Mouse (Mus musculus) adrenal gland, adult (tissue): Measurements from ENCODE around the gene Pacs1.
"Not testable (repeated sequence)": the region's sequence is repeated elsewhere in the genome, so short reads cannot be mapped to it uniquely, and the experiment has no call there.

Experiments
- DNase-seq, 2 experiments: peaks; one replicate each; pipeline ENCODE4 v3.0.0; 2022 to 2023; ENCODE audit warnings: low spot score in 1 of 2; ENCODE audit not compliant: inconsistent age in 2 of 2

The Pacs1 gene

DNA sequence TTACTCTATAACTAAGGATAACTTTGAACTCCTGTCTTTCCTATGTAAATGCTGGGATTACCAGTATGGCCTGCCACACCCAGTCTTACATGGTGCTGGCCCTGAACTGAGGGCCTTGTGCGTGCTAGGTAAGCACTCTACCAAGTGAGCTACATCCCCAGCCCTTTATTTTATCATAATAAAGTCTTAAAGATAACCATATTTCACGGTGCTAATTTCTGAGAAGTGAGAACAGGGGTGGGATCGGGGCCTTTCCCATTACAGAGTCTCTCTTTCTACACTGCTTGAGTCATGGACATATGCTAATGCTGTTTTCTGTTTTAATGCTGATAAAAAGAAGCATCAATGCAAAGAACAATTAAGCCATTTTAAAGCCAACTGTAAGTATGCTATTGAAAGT lies 4.0 kb downstream of the Pacs1 start:
- no peak for DNase-seq

DNA sequence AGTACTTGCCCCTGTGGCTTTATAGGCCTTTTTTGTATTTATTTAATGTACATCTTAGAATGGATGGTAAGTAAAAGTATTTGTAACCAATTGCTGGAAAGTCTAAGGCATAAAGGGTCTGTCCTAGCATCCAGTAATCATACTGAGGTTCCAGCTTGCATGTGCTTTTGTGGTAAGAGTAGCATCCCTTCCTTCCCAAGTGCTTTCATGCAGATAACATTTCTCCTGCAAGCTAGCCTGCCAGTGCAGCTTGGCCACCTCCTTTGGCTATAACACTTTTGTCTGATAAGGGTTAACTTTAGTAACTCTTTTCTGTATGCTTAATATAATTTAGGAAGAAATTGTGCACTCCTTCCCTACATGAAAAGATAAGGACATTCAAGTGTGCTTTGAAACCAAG lies 4.9 kb downstream of the Pacs1 start:
- no peak for DNase-seq

DNA sequence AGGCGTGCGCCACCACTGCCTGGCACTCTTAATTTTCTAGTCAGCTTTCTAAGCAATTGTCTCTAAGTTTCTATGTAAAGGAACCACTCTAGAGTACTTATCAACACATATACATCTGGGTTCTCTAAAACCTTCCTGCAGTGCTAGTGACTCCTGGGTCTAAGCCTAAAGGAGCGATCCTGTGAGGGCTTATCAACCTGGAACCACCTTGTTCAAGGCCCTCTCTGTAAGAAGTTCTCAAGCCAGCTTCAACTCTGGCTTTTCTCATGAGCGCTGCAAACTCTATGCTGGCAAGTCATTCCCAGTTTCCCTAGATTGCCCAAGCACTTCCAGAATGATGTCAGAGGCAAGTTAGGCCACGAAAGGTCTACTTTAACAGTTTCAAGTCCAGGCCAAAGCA lies 5.9 kb downstream of the Pacs1 start:
- peak in 1 of 2 experiments; percentile 42 for DNase-seq

DNA sequence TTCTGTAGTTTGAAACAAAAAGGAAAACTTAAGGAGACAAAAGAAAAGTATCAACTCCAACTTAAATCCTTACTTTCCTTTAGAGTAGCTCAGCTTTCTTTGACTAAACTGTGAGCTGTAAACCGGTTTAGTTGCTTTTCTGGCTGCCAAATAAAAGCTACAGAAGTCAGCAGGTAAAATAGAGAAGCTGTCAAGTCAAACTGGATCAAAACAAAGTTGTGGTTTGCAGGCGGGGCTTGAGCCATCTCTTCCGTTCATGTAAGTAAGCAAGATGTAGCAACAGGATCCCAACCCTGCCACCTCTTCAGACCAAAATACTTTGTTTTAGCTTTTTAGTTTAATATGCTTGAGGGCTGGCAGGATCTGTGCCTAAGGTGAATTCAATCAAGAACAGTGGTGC lies 15.8 kb downstream of the Pacs1 start:
- no peak for DNase-seq

DNA sequence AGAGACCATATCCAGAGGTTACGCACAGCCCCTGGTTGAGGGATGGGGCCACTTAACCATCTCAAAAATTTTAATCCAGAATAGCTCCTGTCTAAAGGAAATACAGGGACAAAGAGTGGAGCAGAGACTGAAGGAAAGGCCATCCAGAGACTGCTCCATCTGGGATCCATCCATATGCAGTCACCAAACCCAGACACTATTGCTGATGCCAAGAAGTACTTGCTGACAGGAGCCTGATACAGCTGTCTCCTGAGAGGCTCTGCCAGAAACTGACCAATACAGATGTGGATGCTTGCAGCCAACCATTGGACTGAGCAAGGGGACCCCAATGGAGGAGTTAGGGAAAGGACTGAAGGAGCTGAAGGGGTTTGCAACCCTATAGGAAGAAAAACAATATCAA lies 35.9 kb downstream of the Pacs1 start:
- not testable (repeated sequence) for DNase-seq

DNA sequence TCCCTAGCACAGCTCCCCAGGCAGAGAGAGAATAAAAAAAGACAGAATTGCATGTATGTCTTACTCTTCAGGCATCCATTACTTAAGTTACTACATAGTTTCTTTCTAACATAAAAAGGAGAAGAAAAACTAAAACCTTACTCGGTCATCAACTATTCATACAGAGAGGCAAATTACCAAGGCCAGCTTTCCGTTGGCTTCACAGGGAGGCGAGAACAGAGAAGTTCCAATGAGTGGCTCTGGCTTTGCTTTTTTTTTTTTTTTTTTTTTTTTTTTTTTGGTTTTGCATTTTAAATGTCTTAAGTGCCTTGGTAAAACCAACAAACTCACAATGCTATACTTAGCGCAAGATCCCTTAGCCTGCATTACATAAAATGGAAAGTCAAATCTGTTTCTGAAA lies 40.2 kb downstream of the Pacs1 start:
- no peak for DNase-seq

DNA sequence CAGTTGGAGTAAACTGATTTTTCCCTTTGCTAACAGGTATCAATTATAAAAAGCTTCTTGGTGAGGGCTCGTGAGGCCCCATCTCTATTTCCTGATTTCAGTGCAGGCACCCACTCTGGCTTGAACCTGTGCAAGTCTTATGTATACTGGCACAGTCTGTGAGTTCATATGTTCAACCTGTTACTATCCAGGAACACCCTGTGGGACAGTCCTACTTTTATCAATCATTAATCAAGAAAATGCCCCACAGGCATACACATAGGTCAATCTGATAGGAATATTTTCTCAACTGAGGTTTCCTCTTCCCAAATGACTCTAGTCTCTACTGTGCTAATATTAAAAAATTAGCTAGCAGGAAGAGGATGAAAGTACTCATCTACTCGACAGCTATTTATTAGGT lies 42.8 kb downstream of the Pacs1 start:
- no peak for DNase-seq

DNA sequence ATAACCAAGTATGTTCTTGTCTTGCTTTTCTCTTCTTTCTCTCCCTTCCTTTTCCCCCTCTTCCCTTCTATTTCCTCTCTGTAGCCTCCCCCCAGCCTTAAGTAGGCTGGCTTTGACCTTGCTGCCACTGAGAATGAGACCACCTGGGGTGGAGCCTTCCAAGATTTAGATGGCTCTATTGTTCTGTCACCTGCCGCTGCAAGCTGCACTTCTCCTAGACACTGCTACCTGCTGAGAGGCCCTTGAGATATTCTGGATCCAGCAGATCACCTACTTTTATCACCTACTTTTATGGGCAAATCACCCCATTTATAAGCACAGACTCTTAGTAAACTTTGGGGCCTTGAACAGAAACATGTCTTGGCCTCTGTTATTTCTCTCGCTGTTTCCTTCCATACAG lies 48.3 kb downstream of the Pacs1 start:
- DNase-seq: no peak

DNA sequence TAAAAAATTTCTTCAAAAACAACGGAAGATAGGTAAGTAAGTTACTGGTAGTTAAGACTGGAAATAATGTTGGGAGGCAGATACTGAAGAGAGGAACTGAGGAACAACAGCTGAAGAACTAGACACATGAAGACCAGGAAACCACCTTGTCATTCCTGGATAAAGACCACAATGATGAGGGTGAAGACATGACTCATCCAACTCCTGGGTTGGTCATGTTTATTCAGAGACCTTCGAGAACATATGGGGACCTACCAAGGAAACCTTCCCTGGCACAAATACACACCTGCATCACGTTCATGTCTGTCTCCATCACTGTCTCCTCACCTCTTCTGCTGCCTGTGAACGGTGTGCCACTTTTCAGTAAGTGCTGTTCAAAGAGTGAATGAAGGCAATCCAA lies 48.8 kb downstream of the Pacs1 start:
- DNase-seq: no peak

DNA sequence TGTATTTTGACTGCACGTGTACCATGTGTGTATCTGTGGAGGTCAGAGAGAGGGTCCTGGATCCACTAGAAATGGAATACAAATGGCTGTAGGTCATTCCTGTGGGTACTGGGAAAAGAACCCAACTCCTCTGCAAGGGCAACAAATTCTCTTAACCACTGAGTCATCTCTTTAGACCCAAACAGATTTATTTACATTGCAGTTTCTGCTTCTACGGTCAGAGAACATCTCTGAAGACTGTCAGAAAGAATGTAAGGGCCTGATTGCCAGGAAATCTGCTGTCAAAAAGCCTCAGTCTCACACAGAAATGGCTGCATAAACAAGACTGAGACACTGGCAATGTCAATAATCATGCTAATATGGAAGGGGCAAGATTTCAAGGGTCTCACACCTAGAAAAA lies 51.0 kb downstream of the Pacs1 start:
- DNase-seq: no peak

DNA sequence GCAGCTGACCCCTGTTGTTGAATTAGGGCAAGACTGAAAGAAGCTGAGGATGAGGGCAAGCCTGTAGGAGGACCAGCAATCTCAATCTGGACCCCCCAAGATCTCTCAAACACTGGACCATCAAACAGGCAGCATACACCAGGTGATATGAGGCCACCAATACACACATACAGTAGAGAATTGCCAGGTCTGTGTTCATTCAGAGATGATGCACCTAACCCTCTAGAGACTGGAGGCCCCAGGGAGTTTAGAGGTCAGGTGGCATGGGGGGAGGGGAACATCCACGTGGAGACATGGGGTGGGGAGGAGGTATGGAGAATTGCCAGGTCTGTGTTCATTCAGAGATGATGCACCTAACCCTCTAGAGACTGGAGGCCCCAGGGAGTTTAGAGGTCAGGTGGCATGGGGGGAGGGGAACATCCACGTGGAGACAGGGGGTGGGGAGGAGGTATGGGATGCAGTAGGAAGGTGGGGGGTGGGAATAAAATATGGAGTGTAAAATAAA lies 51.6 kb downstream of the Pacs1 start:
- DNase-seq: not testable (repeated sequence)

DNA sequence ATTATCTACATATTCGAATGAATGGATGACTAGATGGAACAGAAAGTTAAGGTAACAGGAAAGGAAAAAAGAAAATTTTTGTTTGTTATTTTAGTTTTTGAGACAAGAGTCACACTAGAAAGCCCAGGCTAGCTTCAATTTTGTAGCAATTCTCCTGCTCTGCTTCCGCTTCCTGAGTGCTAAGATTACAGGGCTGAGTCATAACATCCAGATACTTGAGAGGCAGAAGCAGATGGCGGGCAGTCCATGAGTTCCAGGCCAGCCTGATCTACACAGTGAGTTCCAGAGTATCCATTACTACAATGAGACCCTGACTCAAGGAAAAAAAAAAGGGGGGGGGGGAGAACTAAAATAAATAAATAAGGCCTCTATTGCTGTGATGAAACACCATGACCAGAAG lies 52.5 kb downstream of the Pacs1 start:
- DNase-seq: no peak

DNA sequence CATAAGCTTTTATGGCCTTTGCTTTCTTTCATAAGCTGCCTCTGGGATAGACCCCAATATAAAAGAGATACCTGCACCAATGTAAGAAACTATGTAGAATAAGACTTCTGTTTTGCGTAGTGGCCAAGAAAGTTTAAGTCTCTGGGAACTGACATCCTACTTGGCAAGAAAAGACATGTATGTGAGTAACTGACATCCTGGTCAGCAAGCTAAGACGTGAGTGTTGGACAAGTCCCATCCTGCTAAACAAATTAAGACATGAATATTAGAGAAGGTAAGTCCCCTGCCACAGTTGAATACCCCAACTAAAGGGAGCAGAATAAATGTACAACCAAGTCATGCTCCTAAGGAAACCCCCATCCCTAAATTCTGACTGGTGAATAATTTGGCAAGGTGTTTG lies 71.2 kb downstream of the Pacs1 start:
- no peak for DNase-seq

DNA sequence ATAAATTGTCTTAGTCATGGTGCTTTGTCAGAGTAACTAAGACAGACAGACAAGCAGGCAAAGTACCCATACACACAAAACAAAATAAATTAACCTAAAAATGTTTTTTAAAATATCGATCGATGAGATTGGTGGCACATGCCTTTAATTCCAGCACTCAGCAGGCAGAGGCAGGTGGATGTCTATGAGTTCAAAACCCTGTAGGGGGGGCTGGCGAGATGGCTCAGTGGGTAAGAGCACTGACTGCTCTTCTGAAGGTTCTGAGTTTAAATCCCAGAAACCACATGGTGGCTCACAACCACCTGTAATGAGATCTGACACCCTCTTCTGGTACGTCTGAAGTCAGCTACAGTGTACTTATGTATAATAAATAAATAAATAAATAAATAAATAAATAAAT lies 72.3 kb downstream of the Pacs1 start:
- DNase-seq: not testable (repeated sequence)

DNA sequence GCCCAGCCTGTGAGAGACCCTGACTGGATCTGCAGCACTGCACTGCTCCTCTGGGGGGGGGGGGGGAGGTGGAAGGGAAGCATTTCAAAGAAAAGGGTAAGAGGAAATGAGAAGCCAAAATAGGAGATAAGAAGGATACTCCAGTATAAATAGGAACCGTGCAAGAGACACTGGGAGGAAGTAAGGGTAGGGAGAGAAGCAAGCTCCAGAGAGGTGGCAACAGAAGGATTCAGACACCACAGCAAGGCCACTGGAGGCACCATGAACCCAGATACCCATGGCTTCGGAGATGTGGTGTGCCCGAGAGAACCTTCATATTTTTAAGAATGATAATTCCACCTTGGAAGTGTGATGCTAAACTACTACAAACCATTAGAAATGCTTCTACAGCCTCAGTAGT lies 74.4 kb downstream of the Pacs1 start:
- peak in 1 of 2 experiments; percentile 51 for DNase-seq

DNA sequence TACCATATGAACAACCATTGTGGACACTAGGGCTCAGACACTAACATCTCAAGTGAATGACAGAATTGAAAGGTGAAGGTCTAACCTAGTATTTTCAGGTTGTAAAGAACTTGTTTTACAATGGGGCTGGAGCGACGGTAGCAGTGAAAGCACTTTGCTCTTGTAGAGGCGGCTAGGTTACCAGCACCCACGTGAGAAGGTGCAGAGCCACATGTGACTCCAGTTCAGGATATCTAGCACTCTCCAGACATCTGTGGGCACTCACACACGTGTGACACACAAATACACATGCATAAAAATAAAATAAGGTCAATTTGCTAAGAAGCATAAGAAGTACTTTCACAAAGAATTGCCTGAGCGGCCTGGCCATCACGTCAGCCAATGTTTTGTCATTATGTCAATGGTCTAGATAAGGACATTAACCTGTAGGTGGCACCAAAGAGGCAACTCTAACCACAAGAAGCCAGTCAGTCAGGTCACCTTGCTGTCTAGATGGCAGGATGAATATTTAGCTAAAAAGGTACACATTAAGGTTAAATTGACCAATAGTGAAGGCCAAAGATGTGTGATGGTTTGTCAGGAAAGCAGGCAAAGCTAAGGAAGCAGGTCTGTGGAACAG lies 77.4 kb downstream of the Pacs1 start:
- peak; percentile 42 to 87 for DNase-seq

DNA sequence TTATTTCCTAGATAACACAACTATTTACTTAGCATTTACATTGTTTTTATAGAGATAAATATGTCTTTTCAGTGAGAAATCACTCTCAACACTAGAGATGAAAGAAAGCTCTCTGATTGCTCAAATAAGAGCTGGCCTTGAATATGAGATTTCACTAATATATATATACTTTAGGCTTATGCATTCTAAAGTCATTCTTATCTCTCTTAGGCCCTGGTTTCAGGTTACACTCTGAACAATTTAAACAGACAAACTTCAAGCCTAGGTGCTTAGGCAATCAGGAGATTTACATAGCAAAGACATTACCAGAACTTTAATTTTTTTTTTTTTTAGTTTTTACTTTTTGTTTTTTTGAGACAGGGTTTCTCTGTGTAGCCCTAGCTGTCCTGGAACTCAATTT lies 80.5 kb downstream of the Pacs1 start:
- DNase-seq: no peak

DNA sequence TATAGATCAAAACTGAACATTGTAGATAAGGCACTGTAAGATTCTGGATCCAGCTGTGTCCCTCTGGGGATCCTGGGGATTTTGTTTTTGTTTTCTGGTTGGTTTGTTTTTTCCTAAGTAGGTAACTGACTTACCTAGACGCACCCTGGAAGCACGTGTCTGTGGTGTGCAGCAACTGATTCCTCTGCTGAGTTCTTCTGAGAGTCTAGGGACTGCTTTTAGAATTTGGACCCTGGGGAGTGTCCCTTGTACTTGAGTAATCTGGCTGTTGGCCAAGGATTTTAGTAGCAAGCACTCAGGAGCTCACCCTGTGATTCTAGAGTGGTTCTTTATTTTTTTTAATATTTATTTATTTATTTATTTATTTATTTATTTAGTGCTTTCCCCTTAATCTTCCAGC lies 85.5 kb downstream of the Pacs1 start:
- peak in 1 of 2 experiments; percentile 51 for DNase-seq

DNA sequence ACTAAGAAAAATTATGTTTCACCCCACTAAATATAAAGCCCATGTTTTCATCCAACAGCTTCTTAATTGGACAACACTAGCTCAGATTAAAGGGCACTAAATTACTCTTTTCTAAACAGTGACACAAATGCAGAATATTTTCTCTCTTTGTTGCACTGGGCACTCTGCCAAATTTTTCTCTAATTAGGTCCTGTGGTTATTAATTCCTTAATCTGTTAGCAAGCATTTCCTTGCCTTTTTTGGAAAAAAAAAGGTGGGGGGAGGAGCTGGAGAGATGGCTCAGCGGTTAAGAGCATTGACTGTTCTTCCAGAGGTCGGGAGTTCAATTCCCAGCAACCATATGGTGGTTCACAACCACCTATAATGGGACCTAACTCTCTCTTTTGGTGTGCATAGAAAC lies 91.0 kb downstream of the Pacs1 start:
- DNase-seq: no peak

DNA sequence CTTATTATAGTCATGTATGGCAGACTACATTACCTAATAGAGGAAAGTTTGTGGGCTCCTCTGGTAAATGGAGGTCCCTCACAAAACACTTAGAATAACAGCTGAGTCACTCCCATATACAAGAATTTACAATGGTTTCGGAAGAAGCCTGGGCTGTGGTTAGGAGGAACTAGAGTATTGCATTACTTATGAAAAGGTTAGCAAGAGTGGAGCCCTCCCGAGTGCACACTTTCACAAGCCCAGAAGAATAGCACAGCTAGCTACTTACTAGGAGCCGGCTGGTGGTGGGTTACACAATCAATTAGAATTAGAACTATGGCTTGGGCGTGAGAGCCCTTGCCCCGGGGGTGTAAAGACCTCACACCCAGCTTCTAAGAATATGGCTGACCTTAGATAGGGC lies 94.3 kb downstream of the Pacs1 start:
- DNase-seq: no peak

DNA sequence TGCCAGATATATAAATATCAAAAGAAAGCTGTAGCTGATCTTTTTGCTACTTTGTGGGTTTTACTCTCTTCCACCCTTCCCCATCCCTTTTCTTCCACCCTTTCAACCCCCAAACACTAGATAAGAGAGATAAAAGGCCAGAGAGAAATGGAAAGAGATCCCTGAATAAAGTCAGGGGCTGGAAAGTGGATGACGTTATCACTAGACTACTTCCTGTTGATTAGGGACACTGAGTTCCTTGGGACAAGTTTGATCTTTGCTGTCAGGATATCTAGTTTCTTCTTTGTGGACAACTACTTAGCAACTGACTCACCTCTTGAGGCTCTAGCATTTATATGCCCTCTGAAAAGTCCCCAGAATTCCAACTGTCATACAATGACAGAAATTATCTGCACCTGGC lies 102.5 kb downstream of the Pacs1 start:
- DNase-seq: no peak

DNA sequence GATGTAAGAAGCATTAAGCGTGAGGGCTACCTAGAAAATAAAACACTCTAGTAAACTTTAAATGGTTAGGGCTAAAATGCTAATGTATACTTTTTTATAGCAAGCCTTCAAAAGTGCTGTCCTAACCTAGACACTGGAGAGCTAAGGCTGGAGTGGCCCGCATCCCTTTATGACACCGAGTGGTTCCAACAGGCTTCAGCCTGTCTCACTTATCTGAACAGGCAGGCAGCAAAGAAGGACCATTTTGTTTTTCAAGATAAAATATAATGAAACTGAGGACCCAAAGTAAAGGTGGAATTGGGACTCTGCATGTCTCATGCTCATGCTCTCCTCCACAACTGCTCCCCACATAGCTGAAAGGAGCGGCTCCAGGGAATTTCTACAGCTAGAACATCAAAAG lies 105.4 kb downstream of the Pacs1 start:
- DNase-seq: no peak

DNA sequence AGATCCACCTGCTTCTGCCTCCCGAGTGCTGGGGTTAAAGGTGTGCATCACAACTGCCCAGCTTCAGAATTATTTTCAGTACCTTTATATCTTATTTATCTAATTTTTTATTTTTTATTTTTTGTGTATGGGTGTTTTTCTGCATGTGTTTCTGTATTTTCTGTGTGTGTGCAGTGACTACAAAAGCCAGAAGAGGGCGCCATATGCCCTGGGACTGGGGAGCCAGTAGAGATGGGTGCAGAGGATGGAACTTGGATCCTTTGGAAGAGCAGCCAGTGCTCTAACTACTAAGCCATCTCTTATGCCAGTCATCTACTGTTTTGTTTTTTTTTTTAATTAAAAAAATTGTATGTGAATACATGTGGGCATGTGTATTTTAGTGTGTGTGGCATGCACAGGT lies 108.5 kb downstream of the Pacs1 start:
- DNase-seq: peak; percentile 18 to 61

DNA sequence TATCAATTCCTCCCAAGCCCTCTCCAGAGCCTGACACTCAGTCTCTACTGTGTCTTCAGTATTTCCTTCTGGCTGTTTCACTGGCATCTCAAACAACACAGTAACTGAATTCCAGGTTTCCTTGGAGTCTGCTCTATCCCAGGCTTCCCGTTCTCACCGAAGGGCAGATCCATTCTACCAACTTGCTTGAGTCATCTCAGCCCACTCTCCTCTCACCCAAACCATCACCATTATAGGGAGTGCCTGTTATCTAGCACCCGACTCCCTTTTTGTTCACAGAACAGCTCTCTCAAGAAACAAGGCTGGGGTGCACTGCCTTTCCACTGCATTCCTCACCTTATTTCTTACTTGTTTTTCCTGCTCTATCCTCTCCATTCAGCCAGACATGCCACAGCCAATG lies 111.0 kb downstream of the Pacs1 start:
- no peak for DNase-seq
